Mouse (Mus musculus) E14TG2a.4 (cell line): Measurements from ENCODE around the gene Polr2b.

ENCODE experiments used
- CTCF ChIP-seq: conservative IDR thresholded peaks from 2 replicates; pipeline ENCODE4 v1.5.1; 2014; ENCODE audit warnings: low read length
- NANOG ChIP-seq: IDR thresholded peaks from 2 replicates; pipeline ENCODE4 v1.6.1; 2014; ENCODE audit warnings: borderline replicate concordance, low read length, mixed read lengths

- TF ChIP-seq CTCF (no peak), NANOG (no peak)
Measured at GRCm38 (mm10) chr5:77387414-77387704, 77.4 kb downstream of the Polr2b start.
